Mouse (Mus musculus): ENCODE measurements around the gene Rpl3.

GRCm38 (mm10) chr15:80071951-80072437 lies 19.7 kb downstream of the Rpl3 start:
- TF ChIP-seq CTCF (IDR thresholded peaks at IDR 0.05; ENCODE audit: low read depth) = no peak
- no peak for TF ChIP-seq EP300 (optimal IDR thresholded peaks at IDR 0.05)

Data from stomach, postnatal 0 days (tissue).